8 mouse cellular contexts compared by ENCODE assay signal in genomic region chr9:70209296-70210049, GRCm38 (mm10). TPM values are rescaled to one million over a fixed set of nuclear protein-coding genes. Genes with fewer than 3 reads are reported as not detected.
A peak's percentile ranks its signal among the peaks of the same experiment; 100 is the strongest.
DNase-seq lines count a peak whose midpoint lies in the region; ATAC-seq lines count a peak whose summit lies in the region.

No protein-coding gene starts in this region.

- no peak overlapping the region for H3K4me2 ChIP-seq in embryonic facial prominence, embryonic 11.5 days (ENCODE audit: low read depth, low read length)

- H3K27ac ChIP-seq in embryonic facial prominence, embryonic 11.5 days (replicated peaks; ENCODE audit: low read depth, low read length) = no peak overlapping the region

- DNase-seq in 3T3-L1 (ENCODE audit: low read depth, low spot score) = peak; percentile 73
- peak; percentile 14 for DNase-seq in CD4-positive helper T cell, adult 2 months (ENCODE audit: low read depth, low spot score)
- peak; percentile 17 for DNase-seq in embryonic facial prominence, embryonic 11.5 days (ENCODE audit: low spot score)
- peak; percentile 68 for DNase-seq in induced T-regulatory cell, adult 2 months (ENCODE audit: low read depth)
- peak; percentile 68 for DNase-seq in lung, postnatal 10 days
- DNase-seq in adipocyte (ENCODE audit: low spot score) = no peak
- no peak for DNase-seq in urinary bladder, postnatal 4 days (ENCODE audit: low spot score in 2 of 2)
- no peak for DNase-seq in c-Kit-positive CD71-positive TER-119-positive erythroid progenitor cells, embryonic 14.5 days (ENCODE audit: low spot score)

- H3K4me1 ChIP-seq in embryonic facial prominence, embryonic 11.5 days (ENCODE audit: control insufficient read depth, insufficient read depth, low read length) = no peaks in the 10 kb centered on the region

- 72% methylated on average over 8 of the region's 8 CpGs for WGBS in embryonic facial prominence, embryonic 11.5 days

- no peak overlapping the region for H3K9ac ChIP-seq in embryonic facial prominence, embryonic 11.5 days (replicated peaks; ENCODE audit: low read length)

- H3K4me3 ChIP-seq in embryonic facial prominence, embryonic 11.5 days (ENCODE audit: low read depth, low read length) = no peak overlapping the region

- H3K27me3 ChIP-seq in embryonic facial prominence, embryonic 11.5 days (ENCODE audit: control insufficient read depth, insufficient read depth, low read length) = no peaks in the 10 kb centered on the region

- ATAC-seq in embryonic facial prominence, embryonic 11.5 days (replicated peaks; ENCODE audit: insufficient number of reproducible peaks, low FRiP score, low TSS enrichment, low read depth) = no peak

- H3K36me3 ChIP-seq in embryonic facial prominence, embryonic 11.5 days (replicated peaks; ENCODE audit: control insufficient read depth, insufficient read depth, low read depth, low read length) = no peaks in the 10 kb centered on the region

- no peaks in the 10 kb centered on the region for H3K9me3 ChIP-seq in embryonic facial prominence, embryonic 11.5 days (replicated peaks; ENCODE audit: control insufficient read depth, low read length)

RNA-seq across cellular contexts. Expression of gene Myo1e, which starts 2.3 kb away (rescaled TPM):
- polyA plus RNA-seq in embryonic facial prominence, embryonic 11.5 days (2014; fragmentation: Nextera tagmentation; extraction: Ambion mirVana) = 13.0 and 14.8 TPM in 2 replicates

Comparison
In these comparisons a context has a peak if more than half of its experiments do, and no peak if none do; other contexts are left out.
1. DNase-seq: peak in 3T3-L1 (single experiment), CD4-positive helper T cell, adult 2 months (single experiment), embryonic facial prominence, embryonic 11.5 days (single experiment), induced T-regulatory cell, adult 2 months (single experiment) and lung, postnatal 10 days (single experiment); none in adipocyte (single experiment), urinary bladder, postnatal 4 days (0 of 2) and c-Kit-positive CD71-positive TER-119-positive erythroid progenitor cells, embryonic 14.5 days (single experiment).